Mouse (Mus musculus): Measurements from ENCODE around the gene Hist1h4j. TPM values are rescaled to one million over a fixed set of nuclear protein-coding genes. Genes with fewer than 3 reads are reported as not detected.
"Not testable (repeated sequence)": the region's sequence is repeated elsewhere in the genome, so short reads cannot be mapped to it uniquely, and the experiment has no call there.

Gene Hist1h4j
- polyA plus RNA-seq, 1 experiment from 2014 or later = 0.33 TPM

GRCm38 (mm10) chr13:21715864-21716539, 18.9 kb upstream of the Hist1h4j start, which contains the start of the genes Hist1h2bl and Hist1h2ai:
TSS of gene Hist1h2bl (minus strand) at chr13:21716143.
TSS of gene Hist1h2ai (plus strand) at chr13:21716422.
- ATAC-seq (ENCODE audit: low FRiP score) (peak; percentile 95), DNase-seq (ENCODE audit: low spot score) (peak; percentile 97)
- Histone ChIP-seq H3K4me3 (replicated peaks; ENCODE audit: low read length) (peak within 1 kb of the TSS; percentile 32), H3K4me1 (replicated peaks; ENCODE audit: control insufficient read depth, insufficient read depth, low read length) (peaks cover 25% of the 10 kb centered on the region), H3K27ac (peak within 1 kb of the TSS; percentile 87), H3K4me2 (replicated peaks) (peak within 1 kb of the TSS; percentile 84), H3K9ac (peak within 1 kb of the TSS; percentile 62)
- under 1% methylated on average over 28 of the region's 50 CpGs for WGBS
- H3K9me3 ChIP-seq (ENCODE audit: control insufficient read depth, low read length); H3K27me3 ChIP-seq (ENCODE audit: control insufficient read depth, insufficient read depth, low read length); H3K36me3 ChIP-seq (replicated peaks; ENCODE audit: control insufficient read depth, insufficient read depth): not testable (repeated sequence)

DNA sequence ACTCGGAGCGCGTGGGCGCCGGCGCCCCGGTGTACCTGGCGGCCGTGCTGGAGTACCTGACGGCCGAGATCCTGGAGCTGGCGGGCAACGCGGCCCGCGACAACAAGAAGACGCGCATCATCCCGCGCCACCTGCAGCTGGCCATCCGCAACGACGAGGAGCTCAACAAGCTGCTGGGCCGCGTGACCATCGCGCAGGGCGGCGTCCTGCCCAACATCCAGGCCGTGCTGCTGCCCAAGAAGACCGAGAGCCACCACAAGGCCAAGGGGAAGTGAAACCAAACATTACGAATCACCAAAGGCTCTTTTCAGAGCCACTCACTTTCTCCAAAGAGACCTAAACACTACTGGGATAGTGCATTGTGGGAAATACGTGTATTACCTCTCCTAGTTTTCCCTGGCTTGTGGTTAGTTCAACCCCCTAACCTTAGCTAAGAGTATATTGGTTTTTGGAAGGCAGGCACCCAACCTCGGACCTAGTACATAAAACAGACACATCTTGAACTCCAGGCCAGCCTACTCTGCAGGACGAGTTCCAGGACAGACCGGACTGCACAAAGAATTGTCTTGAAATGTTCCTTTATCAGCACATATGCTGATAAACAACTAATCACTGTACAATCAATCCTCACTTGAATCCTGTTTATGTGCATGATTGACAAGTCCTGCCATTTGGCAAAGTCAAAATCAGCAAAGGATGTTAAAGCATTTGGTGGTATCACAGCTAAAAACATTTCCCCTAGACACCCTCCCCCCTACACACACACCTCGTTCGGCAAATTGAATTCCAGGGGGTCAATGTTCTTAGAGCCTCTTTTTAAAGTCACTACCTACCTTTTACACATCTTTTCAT, 18.1 kb upstream of the Hist1h4j start:
- Histone ChIP-seq H3K4me3 (replicated peaks; ENCODE audit: low read length) (peak overlapping the region; percentile 32), H3K27ac (peak overlapping the region; percentile 87), H3K4me1 (replicated peaks; ENCODE audit: control insufficient read depth, insufficient read depth, low read length) (peaks cover 25% of the 10 kb centered on the region), H3K9ac (peak overlapping the region; percentile 62), H3K4me2 (replicated peaks) (peak overlapping the region; percentile 84)
- not testable (repeated sequence) for H3K36me3 ChIP-seq (replicated peaks; ENCODE audit: control insufficient read depth, insufficient read depth); H3K27me3 ChIP-seq (ENCODE audit: control insufficient read depth, insufficient read depth, low read length); H3K9me3 ChIP-seq (ENCODE audit: control insufficient read depth, low read length); ATAC-seq (ENCODE audit: low FRiP score)
- peak; percentile 57 for DNase-seq (ENCODE audit: low spot score)
- WGBS = 0% methylated on average over 9 of the region's 38 CpGs

- not testable (repeated sequence) for H3K9me3 ChIP-seq (ENCODE audit: control insufficient read depth, low read length); H3K27me3 ChIP-seq (ENCODE audit: control insufficient read depth, insufficient read depth, low read length); H3K36me3 ChIP-seq (replicated peaks; ENCODE audit: control insufficient read depth, insufficient read depth)
- Histone ChIP-seq H3K4me3 (replicated peaks; ENCODE audit: low read length) (peak within 1 kb of the TSS; percentile 32), H3K27ac (peak within 1 kb of the TSS; percentile 87), H3K4me2 (replicated peaks) (peak within 1 kb of the TSS; percentile 84), H3K4me1 (replicated peaks; ENCODE audit: control insufficient read depth, insufficient read depth, low read length) (peaks cover 29% of the 10 kb centered on the region), H3K9ac (peak within 1 kb of the TSS; percentile 62)
- WGBS = under 1% methylated on average over 24 of the region's 56 CpGs
- ATAC-seq (ENCODE audit: low FRiP score) (peak; percentile 52), DNase-seq (ENCODE audit: low spot score) (peak; percentile 92)
These were observed 17.2 kb upstream of the Hist1h4j start, which contains the start of gene Hist1h3h for GRCm38 (mm10) chr13:21717397-21718357. TSS of gene Hist1h3h (plus strand) at chr13:21717659.

DNA sequence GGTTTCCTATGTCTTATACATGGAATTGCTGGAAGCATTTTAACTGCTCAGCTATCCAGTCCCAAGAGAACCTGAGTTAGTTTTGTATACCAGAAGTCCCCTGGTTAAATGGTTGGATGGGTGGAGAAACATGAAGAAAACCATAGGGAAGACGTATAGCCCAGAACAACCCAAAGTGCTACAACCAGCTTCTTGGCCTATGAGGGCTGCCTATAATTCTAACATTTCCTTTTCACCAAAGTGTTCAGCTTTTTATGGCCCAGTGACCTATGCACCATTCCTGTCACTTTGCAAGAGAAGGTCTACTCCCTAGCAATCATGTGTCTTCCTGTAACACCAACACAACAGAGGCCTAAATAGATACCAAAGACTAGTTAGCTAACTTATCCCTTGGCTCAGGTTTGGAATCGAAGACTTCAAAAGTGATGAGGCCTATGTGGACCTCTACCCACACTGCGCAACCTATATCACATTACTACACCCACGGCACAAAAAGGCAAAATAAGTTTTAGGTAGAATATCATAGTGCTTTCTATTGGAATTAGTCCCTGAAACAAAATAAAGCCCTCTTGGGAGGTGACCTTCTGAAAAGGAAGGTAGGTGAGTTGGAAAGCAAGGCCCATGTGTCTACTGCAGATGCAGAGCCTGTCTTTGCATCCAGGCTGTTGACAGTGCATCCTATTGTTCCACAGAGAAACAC, 16.3 kb upstream of the Hist1h4j start:
- Histone ChIP-seq H3K27ac (no peak overlapping the region), H3K4me3 (replicated peaks; ENCODE audit: low read length) (peak overlapping the region; percentile 32), H3K9ac (peak overlapping the region; percentile 51), H3K27me3 (ENCODE audit: control insufficient read depth, insufficient read depth, low read length) (no peaks in the 10 kb centered on the region), H3K4me2 (replicated peaks) (peak overlapping the region; percentile 84), H3K36me3 (replicated peaks; ENCODE audit: control insufficient read depth, insufficient read depth) (no peaks in the 10 kb centered on the region), H3K9me3 (ENCODE audit: control insufficient read depth, low read length) (no peaks in the 10 kb centered on the region), H3K4me1 (replicated peaks; ENCODE audit: control insufficient read depth, insufficient read depth, low read length) (peaks cover 30% of the 10 kb centered on the region)
- ATAC-seq (ENCODE audit: low FRiP score) (no peak), DNase-seq (ENCODE audit: low spot score) (no peak)
- 61% methylated on average over 4 of the region's 4 CpGs for WGBS

- DNase-seq (ENCODE audit: low spot score); ATAC-seq (ENCODE audit: low FRiP score): not testable (repeated sequence)
These were observed 13.6 kb upstream of the Hist1h4j start for GRCm38 (mm10) chr13:21721107-21721756.

DNA sequence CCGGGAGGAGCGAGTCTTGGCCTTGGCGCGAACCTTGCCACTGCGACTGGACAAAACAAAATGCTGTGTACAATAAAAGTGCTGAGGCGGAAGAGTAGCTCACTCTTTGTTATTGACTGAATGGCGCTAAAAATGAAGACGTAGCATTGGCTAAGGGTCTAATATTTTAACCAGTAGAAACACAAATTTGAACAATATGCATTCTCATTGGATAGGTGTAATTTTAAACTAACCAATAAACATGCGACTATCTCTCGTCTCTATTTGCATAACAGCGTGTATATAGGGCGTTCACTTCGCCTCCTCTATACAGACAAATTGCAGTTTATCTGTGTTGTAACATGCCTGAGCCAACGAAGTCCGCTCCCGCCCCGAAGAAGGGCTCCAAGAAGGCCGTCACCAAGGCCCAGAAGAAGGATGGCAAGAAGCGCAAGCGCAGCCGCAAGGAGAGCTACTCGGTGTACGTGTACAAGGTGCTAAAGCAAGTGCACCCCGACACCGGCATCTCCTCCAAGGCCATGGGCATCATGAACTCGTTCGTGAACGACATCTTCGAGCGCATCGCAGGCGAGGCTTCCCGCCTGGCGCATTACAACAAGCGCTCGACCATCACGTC, 13.0 kb upstream of the Hist1h4j start, which contains the start of gene Hist1h2bm:
TSS of gene Hist1h2bm (plus strand) at position 288 of the 616 bp plus-strand sequence.
- peaks cover 20% of the 10 kb centered on the region for H3K4me1 ChIP-seq (replicated peaks; ENCODE audit: control insufficient read depth, insufficient read depth, low read length)
- WGBS = under 1% methylated on average over 37 of the region's 37 CpGs

More at GRCm38 (mm10) chr13:21721107-21721756, 13.6 kb upstream of the Hist1h4j start:
- Histone ChIP-seq H3K9ac (peak overlapping the region; percentile 34; the same call in 1 of the 2 replicates), H3K4me1 (replicated peaks; ENCODE audit: control insufficient read depth, insufficient read depth, low read length) (peaks cover 22% of the 10 kb centered on the region), H3K27ac (peak overlapping the region; percentile 65), H3K4me3 (replicated peaks; ENCODE audit: low read length) (peak overlapping the region; percentile 34), H3K4me2 (replicated peaks) (peak overlapping the region; percentile 69)
- not testable (repeated sequence) for H3K27me3 ChIP-seq (ENCODE audit: control insufficient read depth, insufficient read depth, low read length); H3K9me3 ChIP-seq (ENCODE audit: control insufficient read depth, low read length); H3K36me3 ChIP-seq (replicated peaks; ENCODE audit: control insufficient read depth, insufficient read depth)
- 2% methylated on average over 18 of the region's 44 CpGs for WGBS

GRCm38 (mm10) chr13:21722373-21722925, 12.4 kb upstream of the Hist1h4j start:
- DNase-seq (ENCODE audit: low spot score) (peak; percentile 50), ATAC-seq (ENCODE audit: low FRiP score) (peak; percentile 14; the same call in 1 of the 2 replicates)
- H3K9me3 ChIP-seq (ENCODE audit: control insufficient read depth, low read length) = no peaks in the 10 kb centered on the region
- H3K4me1 ChIP-seq (replicated peaks; ENCODE audit: control insufficient read depth, insufficient read depth, low read length) = peaks cover 17% of the 10 kb centered on the region
- peak overlapping the region; percentile 69 for H3K4me2 ChIP-seq (replicated peaks)
- H3K4me3 ChIP-seq (replicated peaks; ENCODE audit: low read length) = peak overlapping the region; percentile 34
- WGBS = 2% methylated on average over 11 of the region's 11 CpGs
- H3K9ac ChIP-seq = peak overlapping the region; percentile 53
- no peaks in the 10 kb centered on the region for H3K36me3 ChIP-seq (replicated peaks; ENCODE audit: control insufficient read depth, insufficient read depth)
- H3K27ac ChIP-seq = peak overlapping the region; percentile 85
- no peaks in the 10 kb centered on the region for H3K27me3 ChIP-seq (ENCODE audit: control insufficient read depth, insufficient read depth, low read length)

More for the DNA sequence above, 13.0 kb upstream of the Hist1h4j start, which contains the start of gene Hist1h2bm:
- H3K9ac ChIP-seq = peak within 1 kb of the TSS; percentile 53
- DNase-seq (ENCODE audit: low spot score) (peak; percentile 91), ATAC-seq (ENCODE audit: low FRiP score) (peak; percentile 97)
- H3K27me3 ChIP-seq (ENCODE audit: control insufficient read depth, insufficient read depth, low read length); H3K9me3 ChIP-seq (ENCODE audit: control insufficient read depth, low read length); H3K36me3 ChIP-seq (replicated peaks; ENCODE audit: control insufficient read depth, insufficient read depth): not testable (repeated sequence)
- H3K4me2 ChIP-seq (replicated peaks) = peak within 1 kb of the TSS; percentile 69
- H3K4me3 ChIP-seq (replicated peaks; ENCODE audit: low read length) = peak within 1 kb of the TSS; percentile 34
- peak within 1 kb of the TSS; percentile 85 for H3K27ac ChIP-seq
